Mouse (Mus musculus) lung, embryonic 16.5 days (tissue): ENCODE measurements around the gene Catsper2. TPM values are rescaled to one million over a fixed set of nuclear protein-coding genes. Genes with fewer than 3 reads are reported as not detected.

ENCODE experiments used
- ATAC-seq: fragments of 200-750 bp; cut with Nextera tagmentation; 2 replicates; pipeline ENCODE4 v1.8.0; 2017; ENCODE audit warnings: low read depth, mild to moderate bottlenecking, moderate library complexity
- H3K27ac ChIP-seq: fragments of 300-500 bp; sonication (generic); 2 replicates; pipeline ENCODE4 v1.5.1; 2014; ENCODE audit warnings: mild to moderate bottlenecking, control low read depth, low read length
- H3K27me3 ChIP-seq: fragments of 300-500 bp; sonication (generic); 2 replicates; pipeline ENCODE4 v1.6.1; 2014; ENCODE audit warnings: low read depth, low read length, mixed read lengths; ENCODE audit not compliant: control insufficient read depth, insufficient read depth
- H3K36me3 ChIP-seq: fragments of 300-500 bp; sonication (generic); 2 replicates; pipeline ENCODE4 v1.6.1; 2014; ENCODE audit warnings: low read length; ENCODE audit not compliant: control insufficient read depth, insufficient read depth
- H3K4me1 ChIP-seq: fragments of 300-500 bp; sonication (generic); replicated peaks from 2 replicates; pipeline ENCODE4 v1.6.1; 2014; ENCODE audit warnings: low read length, mixed read lengths; ENCODE audit not compliant: control insufficient read depth, insufficient read depth
- H3K4me2 ChIP-seq: fragments of 300-500 bp; sonication (generic); 2 replicates; pipeline ENCODE4 v1.6.1; 2014; ENCODE audit warnings: low read depth, low read length, control low read depth
- H3K4me3 ChIP-seq: fragments of 300-500 bp; sonication (generic); 2 replicates; pipeline ENCODE4 v1.5.1; 2014; ENCODE audit warnings: mild to moderate bottlenecking, low read length, control low read depth
- H3K9ac ChIP-seq: fragments of 300-500 bp; sonication (generic); 2 replicates; pipeline ENCODE4 v1.6.1; 2014; ENCODE audit warnings: low read length, control low read depth
- H3K9me3 ChIP-seq: fragments of 300-500 bp; sonication (generic); 2 replicates; pipeline ENCODE4 v1.6.1; 2016; ENCODE audit warnings: low read length; ENCODE audit not compliant: control insufficient read depth
- whole genome bisulfite sequencing: fragments of 180-500 bp; shearing (Covaris S2); extraction: QIAGEN DNeasy Blood & Tissue Kit; methylation state at CpG from one replicate; pipeline ENCODE4 v1.1.7; 2014; 5-methylcytosine and 5-hydroxymethylcytosine counted together
- microRNA-seq: library from miRNA; unstranded; fragments of <30 nt; microRNA quantifications from one replicate; pipeline ENCODE4, GENCODE M21; 2016
- polyA plus RNA-seq: library from polyadenylated mRNA; unstranded; fragments of >200 nt; fragmentation: Nextera tagmentation; extraction: Ambion mirVana; gene quantifications from 2 replicates; pipeline ENCODE4 v1.2.1, GENCODE M21; 2015

Gene Catsper2
- polyA plus RNA-seq, 1 experiment from 2014 or later: 1.9 TPM

GRCm38 (mm10) chr2:121353156-121353555 lies 60.4 kb downstream of the Catsper2 start:
- WGBS: 55% methylated on average over 8 of the region's 8 CpGs
- Histone ChIP-seq H3K4me3 (no peak overlapping the region), H3K9ac (no peak overlapping the region), H3K27ac (no peak overlapping the region), H3K4me2 (no peak overlapping the region), H3K27me3 (peaks cover 9% of the 10 kb centered on the region), H3K9me3 (no peaks in the 10 kb centered on the region), H3K36me3 (no peaks in the 10 kb centered on the region), H3K4me1 (peaks cover 6% of the 10 kb centered on the region; the same call in 1 of the 2 replicates)
- ATAC-seq: no peak

Small RNAs within 50 kb of the gene (microRNA-seq; reads per million reads assigned to microRNA genes)
- not detected for gene Gm22953

Other genes starting within 250 kb of the Catsper2 start
- 51.4 and 54.3 TPM in 2 replicates for gene Tubgcp4, start 243.1 kb downstream of the Catsper2 start, polyA plus RNA-seq
- gene Zscan29, start 242.7 kb downstream of the Catsper2 start, polyA plus RNA-seq: 9.8 TPM in 2 replicates
- 50.7 and 53.1 TPM in 2 replicates for gene Trp53bp1, start 142.4 kb downstream of the Catsper2 start, polyA plus RNA-seq
- gene Map1a, start 124.2 kb downstream of the Catsper2 start, polyA plus RNA-seq: 2.4 and 2.6 TPM in 2 replicates
- 12.0 and 12.7 TPM in 2 replicates for gene Ppip5k1, start 58.4 kb downstream of the Catsper2 start, polyA plus RNA-seq
- 4.2 and 5.3 TPM in 2 replicates for gene Ckmt1, start 56.1 kb downstream of the Catsper2 start, polyA plus RNA-seq
- gene Strc, start 26.6 kb downstream of the Catsper2 start, polyA plus RNA-seq: not detected in 2 replicates
- gene Pdia3, start within 50 bp of the Catsper2 start, polyA plus RNA-seq: 806 and 902 TPM in 2 replicates
- gene Ell3, start 30.5 kb upstream of the Catsper2 start, polyA plus RNA-seq: 8.0 and 11.1 TPM in 2 replicates
- gene Serf2, start 35.4 kb upstream of the Catsper2 start, polyA plus RNA-seq: 430 and 509 TPM in 2 replicates
- 96.5 and 104 TPM in 2 replicates for gene Hypk, start 39.5 kb upstream of the Catsper2 start, polyA plus RNA-seq
- 0.11 and 1.1 TPM in 2 replicates for gene Serinc4, start 43.0 kb upstream of the Catsper2 start, polyA plus RNA-seq
- 52.5 and 54.2 TPM in 2 replicates for gene Mfap1b, start 60.3 kb upstream of the Catsper2 start, polyA plus RNA-seq
- gene Mfap1a, start 92.9 kb upstream of the Catsper2 start, polyA plus RNA-seq: 29.4 and 30.6 TPM in 2 replicates
- gene Wdr76, start 92.9 kb upstream of the Catsper2 start, polyA plus RNA-seq: 9.1 and 9.8 TPM in 2 replicates